Mouse (Mus musculus) liver, adult 2 months (tissue): ENCODE results near the gene Arhgap30.

ENCODE experiments used
- CTCF ChIP-seq: fragments of 200-500 bp; IDR thresholded peaks from 2 replicates; pipeline ENCODE4 v1.5.1; 2011; ENCODE audit warnings: low read depth, low read length, control low read depth
- POLR2A ChIP-seq: fragments of 200-500 bp; IDR thresholded peaks from 2 replicates; pipeline ENCODE4 v1.6.1; 2011; ENCODE audit warnings: low read length, control low read depth; ENCODE audit not compliant: insufficient read depth; ENCODE audit errors: extremely low read depth

DNA sequence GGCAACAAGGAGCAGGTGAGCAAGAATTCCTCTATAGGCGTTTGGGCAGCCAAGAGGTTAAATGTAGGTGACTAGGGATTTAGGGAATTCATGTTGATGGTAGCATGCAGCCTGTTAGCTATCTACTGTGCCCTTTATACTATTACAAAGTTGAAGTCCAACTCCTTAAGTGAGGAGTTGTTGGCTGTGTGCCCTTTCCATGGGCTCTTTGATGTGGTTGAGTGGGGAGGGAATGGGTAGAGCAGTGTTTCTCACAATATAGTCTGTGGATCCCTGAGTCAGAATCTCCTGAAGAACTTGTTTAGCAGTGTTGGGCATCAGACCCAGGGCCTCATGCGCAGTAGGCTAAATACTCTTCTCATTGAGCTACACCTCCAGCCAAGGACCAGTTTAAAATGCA lies 31.9 kb upstream of the Arhgap30 start:
- TF ChIP-seq POLR2A (no peak), CTCF (no peak)
